Mouse (Mus musculus): Measurements from ENCODE around the gene Zfp459. TPM values are rescaled to one million over a fixed set of nuclear protein-coding genes. Genes with fewer than 3 reads are reported as not detected.
"Not testable (repeated sequence)": the region's sequence is repeated elsewhere in the genome, so short reads cannot be mapped to it uniquely, and the experiment has no call there.

Gene Zfp459
- total RNA-seq (2021), result under 1 TPM; 0.20 to 0.21 TPM
- long read RNA-seq, experiment 1, result 0 reads
- long read RNA-seq, experiment 2, result 0 reads

DNA sequence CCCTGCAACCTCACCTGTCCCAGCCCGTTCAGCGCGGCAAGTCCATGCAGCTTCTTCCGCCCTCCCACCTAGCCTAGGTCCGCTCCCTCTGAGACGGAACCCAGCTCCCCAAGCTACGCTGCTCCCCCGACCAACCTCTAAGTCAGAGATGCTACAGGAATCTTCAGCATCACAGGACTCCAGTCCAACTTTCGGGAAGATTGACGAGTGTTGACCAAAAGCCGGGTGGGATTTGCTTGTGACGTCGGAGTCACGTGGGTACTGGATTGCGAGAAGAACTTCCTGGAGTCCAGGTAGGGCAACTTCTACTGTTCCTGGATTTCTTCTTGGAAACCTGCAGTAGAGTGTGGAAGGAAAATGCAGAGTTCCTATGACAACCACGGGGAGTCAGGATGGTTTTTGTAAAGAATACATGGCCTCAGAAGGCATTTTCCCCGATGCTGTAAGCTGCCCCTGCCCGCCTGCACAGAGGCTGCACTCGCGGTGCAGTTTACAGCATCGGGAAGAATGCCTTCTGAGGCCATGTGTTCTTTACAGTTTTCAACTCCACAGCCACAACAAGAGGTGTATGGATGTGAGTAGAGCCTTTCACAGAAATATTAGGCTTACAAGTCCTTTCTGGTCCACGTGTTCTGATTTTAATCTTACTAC is at the start of gene Zfp459:
Gene Zfp459, minus strand, starts transcription at position 212 of the 651 bp plus-strand sequence.
- intact Hi-C loops (cut with DNase I; ENCODE audit: low total_unique reads), result no loop called here
- DNase-seq, result no peak

DNA sequence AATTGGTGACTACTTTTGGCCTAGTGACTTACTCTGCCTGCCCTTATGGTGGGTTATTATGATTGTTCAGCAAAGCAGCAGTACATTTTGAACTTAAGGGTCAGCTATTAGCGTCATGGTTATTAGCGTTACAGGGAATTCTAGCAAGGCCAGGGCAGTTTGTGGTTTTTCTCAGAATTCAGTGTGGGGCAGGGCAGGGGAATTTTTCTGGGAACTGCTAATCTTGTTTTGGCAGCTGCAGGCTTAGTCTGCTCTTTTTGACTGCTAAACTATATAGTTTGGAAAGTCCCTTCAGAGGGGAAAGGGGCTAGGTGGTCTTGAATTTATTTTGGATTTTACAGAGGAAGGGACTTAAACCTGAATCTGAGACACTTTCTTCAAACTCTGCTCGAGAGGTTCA is 48.1 kb upstream of the Zfp459 start:
- DNase-seq, result no peak
- intact Hi-C loops (cut with DNase I; ENCODE audit: low total_unique reads), result no loop called here

DNA sequence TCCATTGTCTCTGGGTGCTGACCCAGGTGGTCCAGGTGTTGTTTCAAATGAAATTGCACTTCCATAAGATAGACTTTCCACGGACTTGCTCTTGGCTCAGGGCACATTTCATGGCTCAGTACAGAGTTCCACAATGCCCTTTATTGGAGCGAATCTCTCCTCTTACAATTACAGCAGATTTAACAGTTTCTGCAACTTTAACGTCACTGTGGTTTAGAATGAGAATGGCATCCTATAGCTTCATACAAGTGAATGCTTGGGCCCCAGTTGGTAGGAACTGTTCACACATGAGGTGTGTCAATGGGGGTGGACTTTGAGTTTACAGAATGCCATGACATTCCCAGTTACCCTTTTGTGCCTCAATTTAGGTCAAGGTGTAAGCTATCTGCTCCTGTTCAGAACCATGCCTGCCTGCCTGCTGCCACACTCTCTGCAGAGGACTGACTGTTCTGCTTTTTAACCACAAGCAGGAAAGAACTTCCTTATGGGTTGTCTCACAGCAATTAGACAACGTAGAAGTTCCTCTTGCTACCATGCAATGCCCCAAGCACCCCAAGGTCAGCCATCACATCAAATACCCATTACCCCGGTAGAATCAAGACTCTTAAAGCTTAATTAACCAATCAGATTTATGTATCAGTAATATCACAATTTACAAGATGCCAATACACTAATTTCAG is 42.4 kb upstream of the Zfp459 start:
- intact Hi-C loops (cut with DNase I; ENCODE audit: low total_unique reads); DNase-seq: not testable (repeated sequence)

DNA sequence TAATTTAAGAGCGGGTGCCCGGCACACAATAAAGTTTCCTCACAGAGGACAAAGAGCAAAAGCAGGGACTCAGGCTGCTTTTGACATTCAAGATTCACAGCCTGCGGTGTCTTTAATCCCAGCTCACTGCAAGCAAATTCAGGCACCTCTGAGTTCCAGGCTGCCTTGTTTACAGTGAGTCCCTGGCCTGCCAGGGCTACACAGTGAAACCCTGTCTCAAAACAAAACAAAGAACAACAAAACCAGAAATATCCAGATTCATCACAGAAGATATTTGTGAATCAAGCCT is 30.7 kb upstream of the Zfp459 start:
- DNase-seq, result no peak
- intact Hi-C loops (cut with DNase I; ENCODE audit: low total_unique reads), result no loop called here

DNA sequence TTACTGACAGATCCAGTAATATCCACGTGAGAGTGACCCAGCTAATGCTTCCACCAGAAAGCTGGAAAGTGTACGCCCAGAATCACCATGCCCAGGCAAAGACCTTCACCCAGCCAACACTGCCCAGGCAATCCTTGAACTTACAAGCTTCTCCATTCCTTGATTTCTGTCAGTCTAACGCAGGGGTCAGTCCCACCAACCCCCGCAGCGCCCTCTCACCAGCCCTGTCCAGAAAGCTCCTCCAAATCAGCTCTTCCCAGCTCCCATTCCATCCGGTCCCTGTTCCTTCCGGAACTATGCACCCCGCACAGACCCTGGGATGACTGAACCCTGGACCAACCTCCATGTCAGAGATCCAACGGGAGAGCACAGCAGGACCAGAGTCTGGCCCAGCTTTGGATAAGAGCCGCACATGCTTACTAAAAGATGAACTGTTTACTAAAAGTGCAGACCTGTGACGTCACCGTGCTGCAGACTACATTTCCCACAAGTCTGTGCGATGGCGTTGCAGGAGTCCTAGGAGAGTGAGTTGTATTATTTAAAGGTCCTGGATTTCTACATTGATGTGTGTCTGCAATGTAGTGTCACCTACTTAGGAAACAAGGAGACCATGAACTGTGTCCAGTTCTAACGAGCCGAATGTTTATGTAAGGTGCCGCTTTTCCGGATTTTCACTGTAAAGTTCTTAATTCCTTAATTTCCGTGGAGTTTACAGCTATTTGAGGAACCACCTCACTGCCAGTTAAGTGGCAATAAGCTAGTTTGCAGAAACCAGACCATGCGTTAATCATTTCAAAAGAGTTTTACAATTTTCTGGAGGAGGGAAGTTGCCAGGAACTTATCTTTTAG is 30.2 kb upstream of the Zfp459 start, which contains the start of gene Zfp874a:
Gene Zfp874a, minus strand, starts transcription at position 453 of the 849 bp plus-strand sequence.
- intact Hi-C loops (cut with DNase I; ENCODE audit: low total_unique reads), result no loop called here
- DNase-seq, result peak; percentile 88

DNA sequence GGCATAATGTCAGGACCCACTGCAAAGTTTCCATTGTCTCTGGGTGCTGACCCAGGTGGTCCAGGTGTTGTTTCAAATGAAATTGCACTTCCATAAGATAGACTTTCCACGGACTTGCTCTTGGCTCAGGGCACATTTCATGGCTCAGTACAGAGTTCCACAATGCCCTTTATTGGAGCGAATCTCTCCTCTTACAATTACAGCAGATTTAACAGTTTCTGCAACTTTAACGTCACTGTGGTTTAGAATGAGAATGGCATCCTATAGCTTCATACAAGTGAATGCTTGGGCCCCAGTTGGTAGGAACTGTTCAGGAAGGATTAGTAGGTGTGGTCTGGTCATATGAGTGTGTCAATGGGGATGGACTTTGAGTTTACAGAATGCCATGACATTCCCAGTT is 15.9 kb upstream of the Zfp459 start:
- DNase-seq; intact Hi-C loops (cut with DNase I; ENCODE audit: low total_unique reads): not testable (repeated sequence)

DNA sequence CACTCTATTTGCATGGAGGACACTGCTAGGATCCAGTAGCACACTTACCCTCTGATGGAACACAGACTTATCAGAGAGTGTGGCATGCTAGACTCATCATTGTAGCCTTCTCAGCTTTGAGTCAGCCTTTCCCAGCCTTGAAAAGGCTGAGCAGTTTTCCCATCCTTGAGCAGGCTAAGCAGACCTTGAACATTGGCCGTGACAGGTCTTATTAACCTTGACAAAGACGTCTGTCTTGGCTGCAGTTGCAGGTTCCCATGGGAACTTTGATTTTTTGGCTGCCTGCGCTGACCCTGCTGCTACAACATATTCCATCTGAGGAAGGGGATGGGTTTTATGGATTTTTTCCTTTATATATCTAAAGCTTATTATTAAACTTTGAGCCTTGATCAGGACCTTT is 6.9 kb upstream of the Zfp459 start:
- intact Hi-C loops (cut with DNase I; ENCODE audit: low total_unique reads), result no loop called here
- no peak for DNase-seq

DNA sequence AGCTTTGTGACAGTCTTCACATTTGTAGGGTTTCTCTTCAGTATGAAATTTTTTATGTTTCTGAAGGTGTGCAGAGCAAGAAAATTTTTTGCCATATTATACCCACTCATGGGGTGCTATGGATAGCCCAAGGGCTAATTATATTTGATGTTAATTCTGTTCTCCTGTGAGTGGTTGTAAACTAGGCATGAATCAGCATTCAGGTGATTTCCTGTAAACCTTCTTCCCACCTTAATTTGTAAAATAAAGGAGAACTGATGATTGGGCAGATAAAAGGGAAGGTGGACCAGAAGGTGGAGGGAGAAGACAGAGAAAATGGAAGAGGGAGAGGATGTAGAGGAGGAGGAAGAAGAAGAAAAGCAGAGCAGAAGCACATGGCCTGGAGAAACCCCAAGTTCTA is 4.5 kb upstream of the Zfp459 start:
- intact Hi-C loops (cut with DNase I; ENCODE audit: low total_unique reads); DNase-seq: not testable (repeated sequence)

DNA sequence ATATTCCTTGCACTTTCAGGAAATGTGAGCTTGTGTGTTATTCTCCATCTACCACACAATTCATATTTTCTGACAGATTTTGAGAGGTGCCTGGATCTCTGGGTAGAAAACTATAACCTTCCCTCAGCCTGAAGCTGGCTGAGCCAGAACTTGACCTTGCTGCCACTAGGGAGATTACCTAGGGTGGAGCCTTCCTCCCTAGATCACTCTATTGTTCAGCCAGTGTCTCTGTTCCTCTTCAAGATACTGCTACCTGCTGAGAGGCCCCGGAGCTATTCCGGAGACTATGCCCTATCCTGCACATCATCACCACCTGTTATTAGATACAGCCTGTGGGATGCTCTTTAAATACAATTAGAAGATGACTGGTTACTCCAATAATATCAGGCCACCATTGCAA is 1.3 kb upstream of the Zfp459 start:
- intact Hi-C loops (cut with DNase I; ENCODE audit: low total_unique reads); DNase-seq: not testable (repeated sequence)

DNA sequence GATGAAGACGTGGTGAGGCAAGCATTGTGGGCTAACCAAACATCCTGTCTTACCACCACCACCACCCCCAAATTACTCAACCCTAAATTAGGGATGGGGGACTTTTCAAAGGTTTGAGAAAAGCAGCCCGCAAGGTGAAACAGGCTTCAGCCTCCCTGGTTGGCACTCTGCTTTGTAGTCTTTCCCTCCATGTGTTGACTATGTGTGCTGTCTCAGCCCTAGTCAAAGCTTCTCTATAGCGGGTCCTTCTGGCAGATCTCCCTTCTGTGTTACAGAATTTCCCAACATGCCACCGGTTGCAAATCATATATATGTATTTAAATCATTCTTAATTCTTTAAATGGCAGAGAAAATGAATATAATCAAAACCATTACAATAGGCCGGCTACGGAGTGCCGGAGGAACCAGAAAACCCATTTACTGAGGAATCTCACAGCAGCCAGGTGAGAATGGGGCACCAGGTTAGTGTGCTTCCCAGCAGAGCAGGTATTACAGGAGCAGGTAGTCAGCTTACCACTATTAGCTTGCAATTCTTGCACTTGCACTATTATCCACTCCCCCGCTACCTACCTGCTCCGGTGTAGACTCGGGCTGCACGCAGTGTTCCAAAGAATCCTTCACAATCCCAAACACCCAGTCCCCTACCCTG is 536 bp downstream of the Zfp459 start:
- no peak for DNase-seq
- intact Hi-C loops (cut with DNase I; ENCODE audit: low total_unique reads), result no loop called here

DNA sequence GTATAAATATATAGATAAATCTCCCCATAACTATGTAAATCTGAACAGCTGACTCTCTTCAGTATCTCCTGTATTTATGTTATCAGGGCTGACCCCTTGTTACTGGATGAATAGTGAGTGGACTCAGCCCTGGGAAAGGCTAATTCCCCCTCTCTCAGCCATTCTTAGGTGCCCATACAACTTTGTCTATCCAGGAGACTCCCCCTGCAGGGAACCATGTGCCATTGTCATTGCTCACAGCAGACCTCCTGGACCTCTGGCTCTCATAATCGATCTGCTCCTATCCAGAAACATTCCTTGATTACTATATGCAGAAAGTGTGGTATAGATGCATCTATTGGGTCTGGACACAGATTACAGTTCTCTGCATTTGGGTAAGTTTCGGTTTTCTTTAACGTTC is 4.4 kb downstream of the Zfp459 start:
- DNase-seq, result no peak
- intact Hi-C loops (cut with DNase I; ENCODE audit: low total_unique reads), result no loop called here

DNA sequence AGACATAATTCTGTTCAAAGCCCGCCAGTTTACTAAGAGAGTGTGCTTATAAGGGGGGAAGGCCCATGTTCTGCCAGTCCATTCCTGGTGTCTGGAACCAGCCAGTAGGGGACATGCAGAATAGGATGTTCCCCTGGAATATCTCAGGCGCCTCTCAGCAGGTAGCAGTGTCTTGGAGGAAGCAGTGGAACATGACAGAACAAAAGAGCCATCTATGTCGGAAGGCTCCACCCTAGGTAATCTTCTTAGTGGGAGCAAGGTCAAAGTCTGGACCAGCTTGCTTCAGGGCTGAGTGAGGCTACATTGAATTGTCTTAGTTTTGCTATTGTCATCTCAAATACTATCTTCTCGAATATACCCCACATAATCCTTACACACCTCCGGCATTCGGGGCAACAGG is 5.5 kb downstream of the Zfp459 start:
- intact Hi-C loops (cut with DNase I; ENCODE audit: low total_unique reads), result no loop called here
- no peak for DNase-seq

DNA sequence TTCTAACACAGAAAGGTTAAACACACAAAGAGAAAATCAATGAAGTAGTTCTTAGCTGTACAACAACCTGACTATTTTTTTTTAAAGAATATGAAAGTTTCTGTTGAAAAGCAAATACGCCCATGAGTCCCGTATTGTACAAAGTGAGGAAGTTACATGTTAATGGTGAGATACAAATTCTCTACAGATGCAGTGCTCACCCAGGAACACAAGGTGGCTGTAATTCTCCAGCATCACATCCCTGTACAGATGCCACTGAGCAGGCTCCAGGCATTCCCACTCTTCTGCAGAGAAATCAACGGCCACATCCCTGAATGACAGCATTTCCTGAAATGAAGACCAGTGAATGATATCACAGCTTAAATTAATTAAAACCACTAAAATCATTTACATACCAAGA is 7.6 kb downstream of the Zfp459 start:
- intact Hi-C loops (cut with DNase I; ENCODE audit: low total_unique reads); DNase-seq: not testable (repeated sequence)

DNA sequence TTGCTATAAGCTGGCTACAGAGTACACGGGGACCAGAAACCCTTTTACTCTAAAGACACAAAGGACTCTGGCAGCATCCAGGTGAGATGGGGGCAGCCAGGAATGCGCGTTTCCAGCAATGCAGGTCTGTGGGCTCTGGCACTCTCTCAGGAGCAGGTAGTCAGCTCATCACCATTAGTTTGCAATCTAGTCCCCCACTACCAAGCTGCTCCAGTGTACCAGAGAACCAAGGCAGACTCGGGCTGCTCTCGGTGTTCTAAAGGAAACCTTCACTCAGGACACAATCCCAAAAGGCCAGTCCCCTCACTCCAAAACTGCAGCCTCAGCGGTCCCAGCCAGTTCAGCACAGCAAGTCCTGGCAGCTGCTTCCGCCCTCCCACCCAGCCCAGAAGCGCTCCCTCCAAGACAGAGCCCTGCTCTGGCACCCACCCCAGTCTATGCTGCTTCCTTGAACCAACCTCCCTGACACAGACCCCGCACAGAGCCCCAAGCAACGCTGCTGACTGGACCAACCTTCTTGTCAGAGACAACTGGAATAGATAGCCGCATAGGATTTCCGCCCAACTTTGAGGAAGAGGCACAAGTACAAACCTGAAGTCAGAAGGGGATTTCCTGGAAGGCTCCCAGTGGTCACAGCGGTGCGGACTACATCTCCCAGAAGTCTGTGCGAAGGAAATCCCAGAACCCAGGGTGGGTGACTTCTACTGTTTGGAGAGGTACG is 21.9 kb downstream of the Zfp459 start, which contains the start of gene Zfp429:
Gene Zfp429, minus strand, starts transcription at position 637 of the 721 bp plus-strand sequence.
- intact Hi-C loops (cut with DNase I; ENCODE audit: low total_unique reads), result not testable (repeated sequence)
- DNase-seq, result peak; percentile 65

DNA sequence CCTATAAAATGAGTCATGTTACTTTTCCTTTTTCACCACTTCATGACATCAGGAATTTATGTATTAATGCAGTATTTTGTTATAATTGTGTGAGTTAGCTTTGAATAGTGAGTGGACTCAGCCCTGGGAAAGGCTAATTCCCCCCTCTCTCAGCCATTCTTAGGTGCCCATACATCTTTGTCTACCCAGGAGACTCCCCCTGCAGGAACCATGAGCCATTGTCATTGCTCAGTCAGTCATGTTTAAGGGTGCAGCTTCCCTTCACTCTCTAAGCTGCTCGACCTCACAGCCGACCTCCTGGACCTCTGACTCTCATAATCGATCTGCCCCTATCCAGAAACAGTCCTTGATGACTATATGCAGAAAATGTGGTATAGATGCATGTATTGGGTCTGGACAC is 45.0 kb downstream of the Zfp459 start:
- intact Hi-C loops (cut with DNase I; ENCODE audit: low total_unique reads); DNase-seq: not testable (repeated sequence)

DNA sequence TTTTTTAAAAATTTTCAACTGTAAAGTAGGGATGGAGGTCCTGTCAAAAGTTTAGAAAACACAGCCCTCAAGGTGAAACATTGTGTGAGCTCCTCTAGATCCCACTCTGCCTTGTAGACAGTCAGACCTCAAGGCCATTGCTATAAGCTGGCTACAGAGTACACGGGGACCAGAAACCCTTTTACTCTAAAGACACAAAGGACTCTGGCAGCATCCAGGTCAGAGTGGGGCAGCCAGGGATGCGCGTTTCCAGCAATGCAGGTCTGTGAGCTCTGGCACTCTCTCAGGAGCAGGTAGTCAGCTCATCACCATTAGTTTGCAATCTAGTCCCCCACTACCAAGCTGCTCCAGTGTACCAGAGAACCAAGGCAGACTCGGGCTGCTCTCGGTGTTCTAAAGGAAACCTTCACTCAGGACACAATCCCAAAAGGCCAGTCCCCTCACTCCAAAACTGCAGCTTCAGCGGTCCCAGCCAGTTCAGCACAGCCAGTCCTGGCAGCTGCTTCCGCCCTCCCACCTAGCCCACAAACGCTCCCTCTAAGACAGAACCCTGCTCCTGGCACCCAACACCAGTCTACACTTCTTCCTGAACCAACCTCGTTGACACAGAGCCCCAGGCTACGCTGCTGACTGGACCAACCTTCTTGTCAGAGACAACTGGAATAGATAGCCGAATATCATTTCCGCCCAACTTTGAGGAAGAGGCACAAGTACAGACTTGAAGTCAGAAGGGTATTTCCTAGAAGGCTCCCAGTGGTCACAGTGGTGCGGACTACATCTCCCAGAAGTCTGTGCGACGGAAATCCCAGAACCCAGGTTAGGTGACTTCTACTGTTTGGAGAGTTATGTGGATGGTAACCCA is 45.9 kb downstream of the Zfp459 start, which contains the start of the genes Gm28041 and Zfp456:
Gene Gm28041, minus strand, starts transcription at position 684 of the 862 bp plus-strand sequence.
Gene Zfp456, minus strand, starts transcription at position 761 of the 862 bp plus-strand sequence.
- intact Hi-C loops (cut with DNase I; ENCODE audit: low total_unique reads), result not testable (repeated sequence)
- peak; percentile 38 for DNase-seq

DNA sequence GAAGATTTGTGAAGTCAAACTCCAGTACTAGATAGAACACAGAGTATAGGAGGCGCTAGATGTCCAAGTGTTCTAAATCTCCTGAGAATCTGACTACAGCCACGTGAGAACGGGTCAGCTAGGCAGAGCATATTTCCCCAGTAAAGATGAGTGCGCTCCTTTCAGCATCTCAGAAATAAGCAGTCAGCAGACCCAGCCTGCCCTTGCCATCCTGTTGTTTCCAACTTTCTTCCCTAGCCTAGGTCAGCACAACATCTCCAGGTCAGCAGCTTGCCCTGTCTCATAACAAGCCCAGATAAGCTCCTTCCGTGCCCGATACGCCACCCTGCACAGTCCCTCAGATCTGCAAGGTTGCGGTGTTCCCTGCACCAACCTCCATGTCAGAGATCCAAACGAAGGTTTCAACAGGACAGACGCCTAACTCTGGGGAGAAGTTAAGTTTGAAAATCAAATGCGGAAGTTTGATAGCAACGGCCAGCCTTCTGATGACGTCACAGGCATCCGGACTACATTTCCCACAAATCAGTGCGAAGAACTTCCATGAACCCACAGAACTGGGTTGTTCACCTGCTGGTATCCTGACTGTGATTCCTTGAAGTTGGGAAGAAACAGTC is 61.0 kb downstream of the Zfp459 start, which contains the start of the genes Gm28044 and Zfp953:
Gene Gm28044, minus strand, starts transcription at position 406 of the 614 bp plus-strand sequence.
Gene Zfp953, minus strand, starts transcription at position 475 of the 614 bp plus-strand sequence.
- intact Hi-C loops (cut with DNase I; ENCODE audit: low total_unique reads), result no loop called here
- peak; percentile 81 for DNase-seq
